Mouse (Mus musculus): Measurements from ENCODE around the gene Arhgef6. TPM values are rescaled to one million over a fixed set of nuclear protein-coding genes. Genes with fewer than 3 reads are reported as not detected.

The Arhgef6 gene
- total RNA-seq, 4 experiments from 2014 or later, result 32.1 to 42.9 (median 38.1) TPM

DNA sequence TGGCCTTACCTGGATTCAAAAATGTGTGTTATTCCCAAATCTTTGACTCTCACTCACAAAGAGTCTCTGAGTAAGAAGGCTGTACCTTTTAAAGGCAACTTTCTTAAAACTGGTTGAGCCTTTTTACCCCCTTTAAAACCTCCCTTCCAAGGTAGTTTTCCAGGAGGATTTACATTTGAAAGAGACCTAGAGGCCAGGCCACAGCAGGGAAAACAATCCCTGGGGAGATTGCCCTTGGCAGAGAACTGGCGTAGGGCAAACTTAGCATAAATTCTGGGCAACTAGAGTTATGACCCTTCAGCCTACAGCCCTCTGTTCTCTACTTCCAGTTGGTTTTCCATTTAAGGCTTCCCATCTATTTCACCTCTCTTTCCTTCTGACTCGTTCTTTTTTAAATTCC is 140.5 kb downstream of the Arhgef6 start:
- no peak for DNase-seq (ENCODE audit: low spot score in 2 of 2)

GRCm38 (mm10) chrX:57196319-57196718 is 142.2 kb downstream of the Arhgef6 start:
- no peak for DNase-seq (ENCODE audit: low spot score in 2 of 2)

- DNase-seq (ENCODE audit: low spot score in 2 of 2), result no peak
Measured at GRCm38 (mm10) chrX:57189335-57189734, 149.2 kb downstream of the Arhgef6 start.

GRCm38 (mm10) chrX:57187301-57187700 is 151.2 kb downstream of the Arhgef6 start:
- no peak for DNase-seq (ENCODE audit: low spot score in 2 of 2)

DNA sequence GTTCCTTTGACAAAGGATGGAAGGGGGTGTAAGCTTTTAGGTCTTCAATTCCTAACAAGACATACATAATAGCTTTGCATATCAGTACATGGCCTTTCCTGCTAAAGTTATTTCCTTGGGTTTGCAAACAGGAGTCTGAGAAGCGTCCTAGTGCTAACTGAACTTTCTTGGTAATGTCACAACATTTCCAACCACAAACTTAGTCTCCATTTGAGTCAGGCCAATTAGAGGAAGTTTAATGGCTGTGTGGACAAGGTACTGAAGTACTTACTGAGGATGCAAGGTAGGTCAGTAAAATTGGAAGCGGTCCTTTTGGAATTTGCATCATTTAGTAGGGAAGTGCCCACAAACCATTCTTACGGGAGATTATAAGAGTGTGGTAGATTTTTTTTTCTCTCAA is 155.2 kb downstream of the Arhgef6 start:
- no peak for DNase-seq (ENCODE audit: low spot score in 2 of 2)

- DNase-seq (ENCODE audit: low spot score in 2 of 2), result no peak
Measured at GRCm38 (mm10) chrX:57182470-57182869, 156.1 kb downstream of the Arhgef6 start.

Other genes starting within 250 kb of the Arhgef6 start
- gene Cd40lg, start 126.6 kb downstream of the Arhgef6 start, total RNA-seq (2022), result not detected
- gene Rbmx, start 54.3 kb upstream of the Arhgef6 start, total RNA-seq (2022), result 10 to 100 TPM; 63.4 to 76.2 (median 69.6) TPM
- gene Gm364, start 70.4 kb upstream of the Arhgef6 start, total RNA-seq (2022), result not detected
- 10 to 100 TPM in 2 of 4 experiments, 1 to 10 TPM in 2; 7.9 to 12.1 (median 9.5) TPM for gene Gpr101, start 165.0 kb upstream of the Arhgef6 start, total RNA-seq (2022)

Data from layer of hippocampus, adult 8-10 months (tissue).